Mouse (Mus musculus) megakaryocyte, embryonic 14.5 days (primary cell): ENCODE data around the gene Creb5.

ENCODE experiments used
- FLI1 ChIP-seq: IDR thresholded peaks from 2 replicates; pipeline ENCODE4 v1.6.1; 2012; ENCODE audit warnings: low read length, inconsistent platforms, mixed read lengths
- GATA1 ChIP-seq: IDR thresholded peaks from 3 replicates; pipeline ENCODE4 v1.6.1; 2012; ENCODE audit warnings: mixed read lengths, low read length, inconsistent platforms, borderline replicate concordance

DNA sequence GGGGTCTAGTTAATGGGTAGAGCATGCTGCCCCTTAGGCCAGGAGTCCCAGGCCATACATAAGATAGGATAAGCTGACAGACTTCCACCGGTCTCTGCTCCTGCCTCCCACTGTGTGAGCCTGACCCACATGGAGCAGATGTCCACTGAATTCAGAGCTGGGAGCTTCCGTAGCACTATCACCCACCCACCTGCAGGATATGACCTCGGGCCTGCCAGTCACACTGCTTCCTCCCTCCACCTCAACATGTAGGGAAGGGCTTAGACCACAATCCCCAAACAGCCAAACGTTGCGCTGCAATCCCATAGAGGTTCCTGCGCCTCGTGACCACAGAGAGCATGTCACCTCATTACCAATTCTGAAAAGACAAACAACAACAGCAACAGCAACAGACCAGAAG lies 293.3 kb downstream of the Creb5 start:
- TF ChIP-seq GATA1 (no peak; the same call in 2 of the 3 replicates), FLI1 (no peak)
